Mouse (Mus musculus): ENCODE measurements at regions not wholly inside any gene's neighbourhood (a gene's known extent, or its start where the extent isn't known, plus 50 kb on each side); places are given as distances from the start of the nearest gene placed in this dataset.

GRCm38 (mm10) chr11:111890026-111890425 is 824.1 kb downstream of the Kcnj2 start:
- TF ChIP-seq CTCF (IDR thresholded peaks at IDR 0.05; ENCODE audit: insufficient read depth, low read depth, low read length) (no peak), POLR2A (IDR thresholded peaks at IDR 0.05; ENCODE audit: insufficient read depth, low read depth, low read length) (no peak)
